Mouse (Mus musculus) testis, postnatal 10 days (tissue): ENCODE data around the gene Cfap126.
A peak's percentile ranks its signal among the peaks of the same experiment; 100 is the strongest.

Experiments
- DNase-seq: peaks from one replicate; pipeline ENCODE4 v3.0.0; 2021; ENCODE audit warnings: low spot score

Gene Cfap126

DNA sequence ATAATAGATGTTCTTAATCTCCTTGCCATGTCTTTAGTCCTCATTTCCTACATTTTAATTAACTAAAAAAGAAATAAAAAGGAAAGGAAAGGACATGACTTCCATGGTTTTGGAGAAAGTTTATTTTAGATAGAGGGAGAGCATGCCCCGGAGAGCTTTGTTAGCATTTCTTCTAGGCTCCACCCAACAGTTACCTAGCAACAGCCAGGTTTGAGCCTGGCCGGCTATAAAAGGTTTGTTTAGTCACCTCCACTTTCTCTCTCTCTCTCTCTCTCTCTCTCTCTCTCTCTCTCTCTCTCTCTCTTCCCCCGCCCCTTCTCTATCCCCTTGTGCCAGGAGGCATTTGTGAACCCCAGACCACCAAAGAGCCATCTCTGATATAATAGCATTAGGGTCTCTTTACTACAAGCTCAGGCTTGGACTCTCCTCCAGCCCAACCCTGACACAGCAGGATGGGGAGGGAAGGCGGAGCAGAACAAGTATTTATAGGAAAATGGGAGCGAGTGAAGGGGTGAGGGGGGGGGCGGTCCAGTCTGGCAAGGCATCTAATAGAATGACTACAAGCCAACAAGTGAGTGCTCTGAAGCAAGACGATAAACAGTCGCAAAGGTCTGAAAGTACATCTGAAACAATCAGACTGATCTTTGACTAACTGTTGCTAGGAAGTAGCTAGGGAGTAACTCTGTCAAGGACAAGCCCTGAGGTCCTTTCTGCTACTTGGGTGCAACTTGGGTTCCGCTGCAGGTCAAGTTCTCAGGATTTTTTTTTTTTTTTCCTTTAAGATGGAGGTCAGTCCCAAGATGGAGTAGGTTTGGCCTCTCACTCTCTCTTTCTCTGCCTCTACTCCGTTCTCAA lies 17.4 kb upstream of the Cfap126 start:
- no peak for DNase-seq

DNA sequence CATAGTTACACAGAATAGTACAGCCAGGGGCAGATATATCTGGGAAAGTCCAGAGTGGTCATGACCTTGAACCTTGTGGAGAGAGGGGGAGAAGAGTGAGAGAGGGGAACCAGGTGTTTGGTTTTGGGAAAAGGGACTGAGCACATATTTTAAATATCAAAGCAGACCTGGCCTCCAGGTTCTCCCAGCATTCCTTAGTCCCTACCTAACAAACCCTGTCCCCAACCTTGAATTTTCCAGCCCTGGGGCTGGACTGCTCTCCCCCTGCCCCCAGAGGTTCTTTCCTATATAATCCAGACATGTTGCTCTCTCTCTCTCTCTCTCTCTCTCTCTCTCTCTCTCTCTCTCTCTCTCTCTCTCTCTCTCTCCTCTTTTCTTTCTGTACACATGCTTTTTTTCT lies 16.6 kb upstream of the Cfap126 start:
- no peak for DNase-seq

DNA sequence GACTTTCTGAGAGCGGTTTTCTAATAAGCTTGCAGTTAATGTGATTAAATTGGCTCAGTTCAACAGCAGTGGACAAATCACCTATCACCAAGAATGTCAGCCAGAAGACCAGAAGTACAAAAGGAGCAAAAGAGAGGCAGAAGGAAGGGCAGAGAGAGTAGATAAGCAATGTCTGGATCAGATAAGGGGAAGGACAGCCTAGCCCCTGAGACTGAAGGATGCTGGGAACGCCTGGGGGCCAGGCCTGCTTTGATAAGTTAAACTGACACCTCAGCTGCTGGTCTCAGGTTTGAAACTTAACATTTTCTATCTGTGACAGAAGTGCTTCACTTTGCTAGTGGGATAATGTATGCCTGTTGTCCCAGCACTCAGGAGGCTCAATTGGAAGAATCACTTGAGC lies 16.1 kb upstream of the Cfap126 start:
- DNase-seq, result no peak

DNA sequence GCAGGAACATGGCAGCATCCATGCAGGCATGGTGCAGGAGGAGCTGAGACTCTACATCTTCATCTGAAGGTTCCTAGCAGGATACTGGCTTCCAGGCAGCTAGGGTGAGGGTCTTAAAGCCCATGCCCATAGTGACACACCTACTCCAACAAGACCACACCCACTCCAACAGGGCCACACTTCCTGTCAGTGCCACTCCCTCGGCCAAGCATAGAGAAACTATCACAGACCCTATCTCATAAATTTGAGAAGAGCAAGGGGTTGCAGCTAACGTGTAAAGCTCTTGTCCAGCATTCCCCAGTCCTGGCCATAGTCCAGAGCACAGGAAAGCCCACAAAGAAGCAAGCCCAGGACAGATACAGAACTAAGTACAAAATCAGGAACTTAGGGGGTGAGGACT lies 12.7 kb upstream of the Cfap126 start:
- no peak for DNase-seq

DNA sequence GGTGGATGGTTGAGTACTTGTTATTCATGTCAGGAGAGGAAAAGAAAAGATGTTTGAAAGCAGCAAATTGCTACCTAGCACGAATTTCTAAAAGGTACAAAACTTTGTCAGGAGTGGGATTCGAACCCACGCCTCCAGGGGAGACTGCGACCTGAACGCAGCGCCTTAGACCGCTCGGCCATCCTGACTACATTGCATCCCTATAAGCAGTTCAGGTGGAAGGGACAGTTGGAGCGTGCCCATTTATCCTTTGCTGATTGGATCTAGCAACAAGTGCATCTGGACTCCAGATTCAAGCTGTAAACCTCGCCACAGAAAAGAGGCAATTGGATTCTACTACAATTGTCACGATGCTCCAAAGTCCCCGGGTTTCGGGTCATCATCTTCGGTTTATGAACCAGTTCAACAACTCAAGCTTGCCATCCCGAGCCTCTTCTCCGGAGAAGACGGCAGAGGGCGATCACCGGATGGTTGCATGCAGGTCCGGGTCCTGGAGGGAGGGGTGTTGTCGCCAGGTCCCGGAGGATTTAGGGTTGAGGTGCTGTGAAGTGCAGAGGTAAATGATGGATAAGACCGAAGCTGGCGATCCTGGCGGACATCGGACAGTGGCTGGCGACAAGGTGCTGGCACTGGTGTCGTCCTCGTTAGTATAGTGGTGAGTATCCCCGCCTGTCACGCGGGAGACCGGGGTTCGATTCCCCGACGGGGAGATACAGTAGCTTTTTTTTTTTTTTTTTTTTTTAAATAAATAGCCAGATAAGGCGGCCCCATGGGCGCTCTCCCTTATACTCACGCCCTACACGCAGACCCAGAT lies 11.8 kb upstream of the Cfap126 start:
- peak; percentile 90 for DNase-seq

DNA sequence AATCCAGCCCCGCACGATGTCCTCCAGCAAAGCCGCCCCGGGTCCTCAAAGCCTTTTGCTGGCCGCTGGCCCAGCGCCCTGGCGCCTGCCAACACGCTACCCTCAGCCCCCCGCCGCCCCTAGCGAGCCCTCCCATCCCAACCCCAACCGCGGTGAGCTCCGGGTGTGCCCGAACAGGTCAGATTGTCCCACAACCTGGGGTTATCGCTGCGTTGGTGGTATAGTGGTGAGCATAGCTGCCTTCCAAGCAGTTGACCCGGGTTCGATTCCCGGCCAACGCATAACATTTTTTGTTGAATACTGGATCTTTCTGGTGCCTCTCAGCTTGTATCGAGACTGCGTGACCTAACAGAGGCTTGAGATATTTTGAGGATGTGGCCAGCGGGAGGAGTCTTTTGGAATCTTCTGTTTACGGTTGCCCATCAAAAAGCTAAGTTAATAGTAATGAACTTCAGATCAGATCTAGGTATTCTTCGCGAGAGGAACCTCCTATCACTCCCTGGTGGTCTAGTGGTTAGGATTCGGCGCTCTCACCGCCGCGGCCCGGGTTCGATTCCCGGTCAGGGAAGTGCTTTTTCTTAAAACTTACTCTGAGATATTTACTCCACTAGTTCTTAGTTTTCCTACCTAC lies 11.1 kb upstream of the Cfap126 start:
- DNase-seq, result peak; percentile 85

DNA sequence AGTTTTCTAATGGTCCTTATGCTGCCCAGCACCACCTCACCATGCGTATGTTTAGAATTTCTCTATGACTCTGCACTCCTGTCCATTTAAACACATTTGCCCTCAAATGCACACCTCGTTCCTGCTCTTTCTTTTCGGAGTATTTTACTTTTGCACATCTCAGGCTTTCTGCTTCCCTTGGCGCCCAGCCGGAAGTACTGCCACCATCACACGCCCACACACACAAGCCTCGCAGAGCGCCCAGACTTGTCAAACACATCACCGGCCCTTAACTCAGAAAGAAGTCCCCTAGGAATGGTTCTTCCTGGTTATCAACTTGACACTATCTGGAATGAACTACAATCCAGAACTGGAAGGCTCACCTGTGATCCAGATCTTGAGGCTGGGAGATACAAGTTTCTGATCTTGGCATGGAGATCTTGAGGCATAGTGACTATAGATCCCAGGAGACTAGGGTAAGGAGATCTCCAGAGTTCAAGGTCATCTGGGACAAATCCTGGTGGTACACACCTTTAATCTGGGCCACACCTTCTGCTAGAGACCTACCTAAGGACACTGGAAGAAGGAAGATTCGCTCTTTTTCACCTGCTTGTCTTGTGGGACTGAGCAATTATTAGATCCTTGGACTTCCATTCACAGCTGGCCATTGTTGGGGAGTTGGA lies 10.4 kb upstream of the Cfap126 start:
- no peak for DNase-seq

DNA sequence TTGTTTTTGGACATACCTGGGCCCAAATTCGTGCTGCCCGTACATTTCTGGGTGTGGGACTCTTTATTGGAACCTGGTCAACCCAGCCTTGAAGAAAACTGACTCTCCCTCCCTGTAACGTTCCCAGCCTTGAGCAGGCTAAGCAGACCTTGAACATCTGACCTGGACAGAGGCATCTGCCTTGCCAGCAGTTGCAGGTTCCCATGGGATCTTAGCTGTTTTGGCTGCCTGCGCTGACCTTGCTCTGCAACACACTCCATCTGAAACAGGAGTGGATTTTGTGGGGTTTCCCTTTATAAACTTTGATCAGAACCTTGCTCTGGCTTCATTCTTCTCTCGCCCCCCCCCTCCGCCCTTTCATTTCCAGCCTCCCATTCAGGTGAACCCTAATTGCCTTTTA lies 8.5 kb upstream of the Cfap126 start:
- peak; percentile 63 for DNase-seq

DNA sequence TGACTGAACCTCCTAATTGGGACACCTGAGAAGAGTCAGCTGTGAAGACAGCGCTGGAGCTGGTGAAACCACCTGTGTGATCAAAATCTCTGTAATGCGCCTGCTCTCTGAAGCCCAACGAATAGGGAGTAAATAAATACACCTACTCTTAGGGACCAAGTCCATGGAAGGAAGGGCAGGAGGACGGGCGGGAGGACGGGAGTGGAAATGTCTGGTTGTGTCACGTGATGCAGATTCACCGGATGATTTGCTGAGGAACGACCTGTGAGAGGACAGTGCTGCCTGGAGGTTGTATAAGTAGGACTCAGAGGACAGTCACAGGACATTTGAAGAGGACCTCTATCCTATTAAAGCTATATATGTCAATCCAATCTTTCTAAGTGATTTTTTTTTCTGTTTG lies 4.1 kb upstream of the Cfap126 start:
- DNase-seq, result no peak

DNA sequence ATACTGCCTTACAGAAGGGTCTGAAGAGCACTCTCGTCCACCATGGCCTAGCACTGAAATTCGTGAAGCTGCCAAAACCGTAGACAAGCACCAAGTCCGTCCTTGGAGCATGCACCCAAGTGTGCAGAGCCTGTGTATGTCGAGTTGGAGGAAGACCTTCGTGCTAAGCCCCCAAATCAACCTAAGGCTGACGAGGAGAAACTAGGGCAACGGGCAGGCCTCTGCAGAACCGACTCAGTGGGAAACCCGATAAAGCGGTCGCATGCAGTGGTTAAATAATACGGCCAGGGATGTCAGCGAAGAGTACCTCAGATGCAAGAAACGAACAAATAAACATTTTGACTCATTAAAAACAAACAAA lies 3.1 kb upstream of the Cfap126 start:
- peak; percentile 47 for DNase-seq

DNA sequence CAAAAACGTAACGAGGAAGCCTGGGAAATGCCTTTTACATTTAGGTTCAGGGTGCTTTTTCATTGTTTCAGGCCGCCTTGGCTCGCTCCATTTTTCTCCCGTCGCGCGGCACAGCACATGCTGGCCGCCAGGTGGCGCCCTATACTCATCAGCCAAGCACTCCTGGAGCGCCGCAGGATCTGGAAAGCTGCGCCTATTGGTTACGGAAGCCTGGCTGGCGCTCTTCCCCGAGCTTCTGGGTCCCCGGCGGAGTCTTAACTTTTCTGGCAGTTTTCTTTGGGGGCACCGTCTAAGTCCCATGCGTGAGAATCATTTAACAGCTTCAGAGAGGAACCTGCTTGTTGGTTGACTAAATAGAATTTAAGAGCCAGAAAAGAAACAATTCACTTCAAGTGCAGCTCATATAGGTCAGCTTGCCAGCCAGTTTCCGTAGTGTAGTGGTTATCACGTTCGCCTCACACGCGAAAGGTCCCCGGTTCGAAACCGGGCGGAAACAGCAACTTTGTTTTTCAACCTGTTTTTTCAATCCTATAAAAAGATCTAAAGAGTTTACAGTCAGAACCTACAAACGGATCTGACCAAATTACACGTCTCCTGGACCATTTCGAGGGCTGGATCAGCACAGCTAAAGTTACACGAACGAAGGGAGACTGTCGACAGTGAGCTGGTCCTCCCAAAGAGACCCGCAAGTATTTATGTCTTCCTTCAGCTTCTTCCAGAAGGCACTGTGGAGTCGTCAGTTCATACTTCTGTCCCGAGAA lies 2.5 kb upstream of the Cfap126 start:
- DNase-seq, result peak; percentile 93

DNA sequence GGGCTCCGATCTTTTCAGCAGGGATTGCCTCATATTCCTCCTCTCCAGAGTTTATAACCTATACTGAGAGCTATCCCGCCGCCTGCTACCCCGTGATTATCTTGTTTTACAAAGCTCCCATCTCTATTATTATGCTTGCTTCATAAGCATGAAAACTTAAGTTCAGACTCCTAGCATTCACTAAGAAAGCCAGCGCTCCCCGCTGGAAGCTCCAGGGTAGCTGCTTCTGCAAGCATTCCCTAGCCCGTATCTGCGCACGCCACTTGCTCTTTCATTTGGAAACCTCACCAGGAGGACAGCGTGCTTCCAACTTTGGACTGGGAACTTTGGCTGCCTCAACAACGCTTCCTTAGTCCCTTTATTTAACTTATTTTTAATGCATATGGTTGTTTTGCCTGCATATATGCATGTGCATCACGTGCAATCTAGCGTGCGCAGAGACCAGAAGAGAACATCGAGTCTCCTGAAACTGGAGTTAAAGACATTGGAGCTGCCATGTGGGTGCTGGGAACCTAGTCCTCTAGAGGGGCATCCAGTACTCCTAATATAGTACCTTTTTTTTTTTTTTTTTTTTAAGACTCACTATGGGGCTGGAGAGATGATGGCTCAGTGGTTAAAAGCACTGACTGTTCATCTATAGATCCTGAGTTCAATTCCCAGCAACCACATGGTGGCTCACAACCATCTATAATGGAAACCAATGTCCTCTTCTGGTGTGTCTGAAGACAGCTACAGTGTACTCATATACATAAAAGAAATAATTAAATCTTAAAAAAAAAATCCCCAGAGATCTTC lies 1.7 kb upstream of the Cfap126 start:
- peak; percentile 67 for DNase-seq

DNA sequence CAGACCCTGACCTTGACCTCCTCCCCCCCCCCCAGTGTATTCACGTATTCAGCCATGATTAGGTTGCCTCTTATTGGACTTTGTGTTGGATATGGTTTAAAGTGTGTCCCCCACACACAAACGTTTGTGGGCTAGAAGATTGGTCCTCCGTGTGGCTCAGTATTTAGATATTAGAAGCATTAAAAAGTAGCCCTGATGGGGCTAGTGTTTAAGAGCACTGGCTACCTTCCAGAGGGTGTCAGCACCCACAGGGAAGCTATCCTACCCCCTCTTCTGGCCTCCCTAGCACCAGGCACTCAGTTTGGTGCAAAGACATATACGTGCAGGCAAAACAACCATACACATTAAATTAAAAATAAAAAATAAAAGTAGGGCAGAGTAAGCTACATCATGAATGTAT lies 732 bp upstream of the Cfap126 start:
- DNase-seq, result no peak

DNA sequence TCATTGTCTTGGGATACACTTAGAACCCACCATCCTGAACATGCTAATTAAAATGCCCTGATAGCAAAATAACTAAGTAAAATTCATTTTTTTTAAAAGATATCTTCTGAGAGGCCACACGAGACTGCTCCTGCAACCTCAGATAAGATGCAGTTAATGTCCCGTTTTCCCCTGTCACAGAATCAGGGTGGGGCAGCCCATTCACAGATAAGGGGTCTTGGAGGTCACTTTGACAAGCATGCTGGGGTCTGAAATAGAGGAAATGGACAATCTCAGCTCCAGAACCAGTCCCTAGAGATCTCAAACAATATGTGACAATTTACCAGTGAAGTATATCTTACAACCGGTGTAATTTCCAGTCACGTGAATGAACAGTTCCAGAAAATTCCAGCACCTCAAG lies 2.6 kb downstream of the Cfap126 start:
- no peak for DNase-seq

DNA sequence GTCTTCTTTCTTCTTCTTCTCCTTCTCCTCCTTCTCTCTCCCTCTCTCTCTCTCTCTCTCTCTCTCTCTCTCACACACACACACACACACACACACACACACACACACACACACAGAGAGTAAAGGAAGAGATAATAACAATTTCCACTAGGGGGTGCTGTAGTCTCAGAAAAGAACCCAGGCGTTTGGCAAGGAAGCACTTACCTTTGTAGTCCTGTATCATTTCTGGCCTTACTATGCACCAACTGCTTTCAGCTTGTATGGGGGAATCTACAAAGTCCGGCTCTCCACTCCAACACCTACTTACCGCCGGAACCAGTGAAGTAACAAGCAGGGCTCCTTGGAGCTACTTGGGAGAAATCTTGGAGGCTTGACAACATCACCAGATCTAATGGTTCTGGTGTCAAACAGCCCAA lies 4.6 kb downstream of the Cfap126 start:
- no peak for DNase-seq

DNA sequence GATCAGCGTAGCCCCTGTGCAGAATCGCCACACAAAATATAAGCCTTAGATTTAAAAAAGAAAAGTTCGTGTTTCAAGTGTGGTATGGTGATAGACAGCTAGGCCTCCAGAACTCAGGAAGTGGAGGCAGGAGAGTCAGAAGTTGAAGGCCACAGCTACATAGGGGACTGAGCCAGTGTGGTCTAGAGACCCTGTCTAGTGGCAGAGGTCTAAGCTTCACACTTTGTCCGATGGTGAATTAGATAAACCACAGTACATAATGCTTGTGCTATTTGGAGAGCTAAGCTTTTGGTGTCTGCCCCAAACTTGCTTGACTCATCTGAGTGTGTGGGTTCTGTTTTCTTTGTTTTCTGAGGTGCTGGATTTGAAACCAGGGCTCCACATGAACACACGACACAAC lies 5.3 kb downstream of the Cfap126 start:
- DNase-seq, result no peak

DNA sequence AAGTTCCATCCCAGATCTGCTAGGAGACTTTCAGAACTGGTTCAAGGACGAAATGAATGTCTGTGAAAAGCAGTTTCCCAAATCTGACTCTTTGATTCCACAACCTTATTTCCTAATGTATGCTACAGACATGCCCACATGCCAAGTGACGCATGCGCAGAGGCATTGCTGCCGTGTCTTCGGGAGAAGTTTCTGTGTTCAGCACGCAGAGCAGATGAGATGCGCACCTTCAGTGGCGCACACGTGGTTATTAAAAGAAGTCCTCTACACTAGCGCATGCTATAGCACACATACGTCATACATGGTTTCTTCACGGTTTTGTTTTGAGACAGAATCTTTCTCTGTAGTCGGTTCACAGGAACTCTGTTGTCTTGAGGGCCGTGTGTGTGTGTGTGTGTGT lies 5.7 kb downstream of the Cfap126 start:
- DNase-seq, result no peak

DNA sequence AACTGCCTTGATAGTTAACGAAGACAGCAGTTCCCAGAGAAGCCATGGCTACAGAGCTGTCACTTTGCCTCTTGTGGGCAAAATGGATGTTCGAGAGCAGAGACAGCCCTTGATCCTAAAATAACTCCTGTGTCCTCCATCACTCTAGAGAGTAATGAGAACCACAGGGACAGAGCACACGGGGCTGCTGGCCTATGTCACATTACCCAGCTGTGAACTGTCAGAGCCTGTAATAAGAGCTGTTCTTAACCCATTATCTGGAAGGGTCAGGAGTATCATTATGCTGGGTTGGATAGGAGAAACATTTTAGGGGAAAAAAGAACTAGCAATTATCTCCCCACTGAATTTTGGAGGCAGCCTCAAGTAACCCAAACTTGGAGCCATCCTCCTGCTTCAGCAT lies 7.2 kb downstream of the Cfap126 start:
- DNase-seq, result no peak

DNA sequence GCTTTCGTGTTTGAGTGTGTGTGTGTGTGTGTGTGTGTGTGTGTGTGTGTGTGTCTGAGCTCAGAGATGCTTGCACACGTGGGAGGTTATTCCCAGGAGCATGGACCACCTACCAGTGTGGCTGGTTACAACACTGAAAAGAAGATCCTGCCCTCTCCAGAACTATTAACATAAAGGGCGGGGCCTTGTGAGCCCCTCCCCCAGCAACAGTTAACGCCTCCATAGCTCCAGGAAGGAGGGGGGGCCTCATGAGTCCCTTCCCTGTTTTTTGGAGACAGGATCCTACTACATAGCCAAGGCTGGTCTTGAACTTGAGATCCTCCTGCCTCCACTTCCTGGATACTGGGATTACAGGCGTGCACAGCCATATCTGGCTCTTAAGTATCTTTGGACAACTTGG lies 8.1 kb downstream of the Cfap126 start:
- DNase-seq, result no peak

DNA sequence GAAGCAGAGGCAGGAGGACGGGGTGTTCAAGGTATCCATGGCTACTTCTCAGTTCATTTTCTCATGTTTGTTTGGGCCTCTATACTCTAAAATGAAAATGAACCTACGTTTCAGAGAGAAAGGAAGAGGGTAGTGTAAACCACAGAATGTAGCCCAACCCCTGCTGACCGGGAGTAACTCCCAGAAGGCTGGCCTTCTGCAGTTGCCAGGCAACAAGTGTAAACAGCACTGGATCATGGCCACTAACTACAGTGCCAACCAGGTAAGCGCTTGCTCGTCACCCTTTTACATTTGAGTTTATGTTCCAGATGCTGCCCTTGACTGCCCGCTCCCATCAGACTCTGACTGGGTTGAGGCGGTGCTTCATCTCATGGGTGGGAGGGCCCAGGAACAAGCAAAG lies 9.2 kb downstream of the Cfap126 start:
- DNase-seq, result no peak

DNA sequence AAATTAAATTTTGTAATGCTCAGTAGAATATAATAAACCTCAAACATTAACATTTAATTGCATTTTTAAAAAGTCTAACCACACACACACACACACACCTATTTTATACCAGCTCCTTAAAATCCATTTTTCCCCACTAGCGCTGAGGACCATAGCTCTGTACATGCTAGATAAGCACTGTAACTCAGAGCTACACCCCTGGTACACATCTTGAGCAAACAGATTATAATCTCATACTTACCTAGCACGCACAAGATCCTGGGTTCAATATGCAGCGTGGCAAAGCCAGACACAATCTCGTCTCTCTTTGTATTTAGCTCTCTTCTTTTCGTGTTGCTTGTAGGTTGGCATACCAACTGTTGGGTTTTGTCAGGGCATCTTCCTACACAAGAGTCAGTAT lies 10.7 kb downstream of the Cfap126 start:
- no peak for DNase-seq
